15 mouse cellular contexts compared by ENCODE assay signal in the genomic region with DNA sequence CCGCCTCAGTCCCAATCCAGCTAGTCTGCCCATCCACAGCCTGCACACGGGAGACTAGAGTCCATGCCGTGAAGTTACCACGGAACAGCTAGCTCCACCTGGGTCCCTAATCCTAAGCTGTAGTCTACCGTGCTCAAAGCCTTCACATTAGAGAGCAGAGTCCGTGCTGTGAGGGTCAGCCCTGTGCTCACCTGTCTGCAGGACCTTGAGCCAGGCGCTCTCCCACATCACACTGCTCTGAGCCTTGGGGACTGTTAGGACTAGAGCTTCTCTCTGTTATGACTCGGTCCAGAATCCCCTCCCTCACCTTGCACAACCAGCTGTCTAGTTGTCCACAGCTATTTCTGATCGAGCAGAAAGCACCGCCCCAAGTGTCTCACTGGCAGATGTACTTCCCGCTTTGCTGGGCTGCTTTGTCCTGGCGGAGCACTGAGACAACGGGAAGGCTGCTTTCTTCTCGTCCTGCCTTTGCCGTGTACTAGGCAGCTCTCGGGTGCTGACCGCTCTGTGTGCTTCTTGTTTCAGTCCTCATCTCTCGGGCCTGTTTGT.
DNase-seq lines count a peak whose midpoint lies in the region; ATAC-seq and TF ChIP-seq lines count a peak whose summit lies in the region.
"Had no signal": no experiment of that assay in that cellular context is flagged by ENCODE, and none has a peak within 500 bp of the region (broad histone marks: within the 10 kb centered on the region; RNA-seq: fewer than 3 reads in every experiment).

No protein-coding gene starts in this region.

- TF ChIP-seq CTCF in intestine, postnatal 0 days (IDR thresholded peaks at IDR 0.05; ENCODE audit: low read depth) = no peak

- ATAC-seq in intestine, embryonic 16.5 days = peak; percentile 18; the same call in 1 of the 2 replicates
- no peak for ATAC-seq in intestine, postnatal 0 days

- H3K36me3 ChIP-seq in intestine, embryonic 16.5 days (ENCODE audit: control insufficient read depth, insufficient read depth, low read length) = no peaks in the 10 kb centered on the region
- no peaks in the 10 kb centered on the region; the same call in 1 of the 2 replicates for H3K36me3 ChIP-seq in intestine, postnatal 0 days (ENCODE audit: control insufficient read depth, insufficient read depth)

- no peak overlapping the region for H3K4me3 ChIP-seq in intestine, embryonic 16.5 days (ENCODE audit: low read length)
- H3K4me3 ChIP-seq in intestine, postnatal 0 days (ENCODE audit: low read depth, low read length) = no peak overlapping the region
- H3K4me3 ChIP-seq: limb, embryonic 12.5 days had no signal

- H3K4me1 ChIP-seq in intestine, embryonic 16.5 days (ENCODE audit: control insufficient read depth, insufficient read depth, low read length) = 0 out of 2 replicates have a peak, but pooled peaks cover 3% of the 10 kb centered on the region
- H3K4me1 ChIP-seq in intestine, postnatal 0 days (replicated peaks; ENCODE audit: control insufficient read depth, insufficient read depth, low read length) = peaks cover 6% of the 10 kb centered on the region; the same call in 1 of the 2 replicates

- no peaks in the 10 kb centered on the region for H3K27me3 ChIP-seq in intestine, embryonic 16.5 days (replicated peaks; ENCODE audit: control insufficient read depth, insufficient read depth, low read length)
- H3K27me3 ChIP-seq in intestine, postnatal 0 days (replicated peaks; ENCODE audit: control insufficient read depth, insufficient read depth, low read length) = no peaks in the 10 kb centered on the region
- H3K27me3 ChIP-seq: limb, embryonic 12.5 days had no signal

- 79% methylated on average over 18 of the region's 18 CpGs for WGBS in intestine, embryonic 16.5 days
- WGBS in intestine, postnatal 0 days = 79% methylated on average over 18 of the region's 18 CpGs

- no peaks in the 10 kb centered on the region for H3K9me3 ChIP-seq in intestine, embryonic 16.5 days (ENCODE audit: control insufficient read depth, low read length)
- H3K9me3 ChIP-seq in intestine, postnatal 0 days (ENCODE audit: control insufficient read depth) = no peaks in the 10 kb centered on the region
- H3K9me3 ChIP-seq: limb, embryonic 12.5 days had no signal

- peak; percentile 41 to 43 for DNase-seq in cerebellum, postnatal 10 days
- no peak for DNase-seq in cerebellum, adult 18-20 months
- DNase-seq in retina, postnatal 1 day = peak; percentile 19
- DNase-seq in retina, embryonic 14.5 days (ENCODE audit: low spot score) = no peak
- DNase-seq in right cerebral cortex, postnatal 14 days = no peak
- DNase-seq in adrenal gland, postnatal 25 days = no peak
- DNase-seq: cerebellum, adult 8-10 months; embryo, embryonic 11 days; gastrocnemius, postnatal 10 days; kidney, adult 18-20 months; lung, embryonic 14.5 days had no signal

- no peak overlapping the region for H3K9ac ChIP-seq in intestine, embryonic 16.5 days (ENCODE audit: low read depth, low read length)
- H3K9ac ChIP-seq in intestine, postnatal 0 days (ENCODE audit: low read depth, low read length) = no peak overlapping the region
- H3K9ac ChIP-seq: limb, embryonic 12.5 days; lung, embryonic 14.5 days had no signal

- H3K27ac ChIP-seq in intestine, embryonic 16.5 days (ENCODE audit: low read length) = no peak overlapping the region; the same call in 1 of the 2 replicates
- no peak overlapping the region for H3K27ac ChIP-seq in intestine, postnatal 0 days (ENCODE audit: low read depth, low read length)

- H3K4me2 ChIP-seq in intestine, embryonic 16.5 days (ENCODE audit: low read depth, low read length) = no peak overlapping the region
- H3K4me2 ChIP-seq in intestine, postnatal 0 days (replicated peaks; ENCODE audit: low read depth) = no peak overlapping the region
- H3K4me2 ChIP-seq: heart, embryonic 11.5 days; lung, embryonic 14.5 days had no signal

Comparison
In these comparisons a context has a peak if more than half of its experiments do, and no peak if none do; other contexts are left out.
1. DNase-seq: peak in cerebellum, postnatal 10 days (2 of 2) and retina, postnatal 1 day (single experiment); none in cerebellum, adult 18-20 months (0 of 2), retina, embryonic 14.5 days (single experiment), right cerebral cortex, postnatal 14 days (single experiment) and adrenal gland, postnatal 25 days (single experiment).